Mouse (Mus musculus) thymus, postnatal 36 days (tissue): ENCODE measurements around the gene Pacrg.
A peak's percentile ranks its signal among the peaks of the same experiment; 100 is the strongest.

Source experiments
- DNase-seq, 2 experiments: peaks; one replicate each; pipeline ENCODE4 v3.0.0; 2022; ENCODE audit warnings: mixed read lengths in 2 of 2

Pacrg gene

GRCm38 (mm10) chr17:10840148-10840707, at the start of gene Pacrg, which contains the start of gene Prkn:
Pacrg (minus strand) TSS chr17:10840311.
Prkn (plus strand) TSS chr17:10840384.
- peak; percentile 95 to 97 for DNase-seq

DNA sequence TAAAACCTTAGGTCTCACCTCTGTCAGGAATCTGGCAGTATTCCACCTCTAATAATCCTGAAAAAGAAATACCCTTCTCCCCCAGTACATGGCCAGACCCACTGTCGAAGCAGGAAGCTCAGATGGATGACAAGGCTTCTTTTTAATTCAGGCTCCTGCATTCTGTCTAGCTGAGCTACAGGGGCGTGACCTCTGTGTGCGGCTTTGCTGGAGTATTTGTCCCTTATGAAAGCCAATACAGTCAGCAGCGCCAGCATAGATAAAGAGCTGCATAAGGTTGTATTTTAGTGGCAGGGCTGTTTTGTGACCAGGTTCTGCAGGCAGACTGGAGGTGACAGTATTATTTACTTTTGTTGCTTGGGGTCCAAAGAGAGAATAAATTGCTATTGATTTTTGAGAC, 47.8 kb upstream of the Pacrg start:
- no peak for DNase-seq

DNA sequence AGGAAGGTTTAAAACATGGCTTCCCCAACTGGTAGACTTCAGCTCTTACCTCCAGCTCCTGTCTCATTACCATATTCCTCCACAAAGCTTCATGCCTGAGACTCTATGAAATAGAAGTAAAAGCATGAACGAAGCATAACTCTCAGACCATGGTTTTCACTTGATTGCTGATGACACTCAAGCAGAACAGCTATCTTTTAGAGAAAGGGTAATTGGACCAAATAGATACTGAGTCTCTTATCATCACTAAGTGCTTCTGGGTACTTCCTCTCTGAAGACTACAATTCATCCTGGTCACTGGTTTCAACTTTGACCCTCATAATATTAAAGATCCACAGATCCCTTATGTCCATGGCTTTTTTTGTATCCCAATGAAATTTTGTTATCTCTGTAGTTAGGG, 42.1 kb upstream of the Pacrg start:
- DNase-seq: no peak

GRCm38 (mm10) chr17:10878986-10879385, 38.9 kb upstream of the Pacrg start:
- no peak for DNase-seq

- DNase-seq: no peak
Observed at GRCm38 (mm10) chr17:10874208-10875187, 34.4 kb upstream of the Pacrg start.

DNA sequence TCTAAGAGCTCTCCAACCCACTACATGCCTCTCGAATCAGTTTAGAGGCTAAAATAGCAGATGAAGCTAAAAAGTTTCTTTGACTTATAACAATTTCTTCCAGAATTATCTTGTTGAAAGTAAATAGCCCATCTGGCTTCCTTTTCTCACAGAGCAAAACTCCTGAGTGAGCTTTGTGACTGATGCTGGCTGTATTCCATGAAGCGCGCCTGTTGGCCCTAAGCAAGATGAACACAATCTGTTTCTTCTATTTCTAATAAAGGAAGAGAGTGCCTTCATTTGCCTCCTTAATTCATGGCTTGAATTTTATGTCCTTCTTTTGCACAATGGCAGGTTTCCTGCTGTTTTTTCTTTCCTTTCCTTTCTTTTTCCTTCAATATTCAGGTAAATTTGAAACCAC, 14.1 kb upstream of the Pacrg start:
- DNase-seq: no peak

GRCm38 (mm10) chr17:10840731-10841201, 655 bp upstream of the Pacrg start:
- DNase-seq: no peak

GRCm38 (mm10) chr17:10818971-10819370, 21.1 kb downstream of the Pacrg start:
- no peak for DNase-seq

- no peak for DNase-seq
Observed at GRCm38 (mm10) chr17:10808571-10808970, 31.5 kb downstream of the Pacrg start.

DNA sequence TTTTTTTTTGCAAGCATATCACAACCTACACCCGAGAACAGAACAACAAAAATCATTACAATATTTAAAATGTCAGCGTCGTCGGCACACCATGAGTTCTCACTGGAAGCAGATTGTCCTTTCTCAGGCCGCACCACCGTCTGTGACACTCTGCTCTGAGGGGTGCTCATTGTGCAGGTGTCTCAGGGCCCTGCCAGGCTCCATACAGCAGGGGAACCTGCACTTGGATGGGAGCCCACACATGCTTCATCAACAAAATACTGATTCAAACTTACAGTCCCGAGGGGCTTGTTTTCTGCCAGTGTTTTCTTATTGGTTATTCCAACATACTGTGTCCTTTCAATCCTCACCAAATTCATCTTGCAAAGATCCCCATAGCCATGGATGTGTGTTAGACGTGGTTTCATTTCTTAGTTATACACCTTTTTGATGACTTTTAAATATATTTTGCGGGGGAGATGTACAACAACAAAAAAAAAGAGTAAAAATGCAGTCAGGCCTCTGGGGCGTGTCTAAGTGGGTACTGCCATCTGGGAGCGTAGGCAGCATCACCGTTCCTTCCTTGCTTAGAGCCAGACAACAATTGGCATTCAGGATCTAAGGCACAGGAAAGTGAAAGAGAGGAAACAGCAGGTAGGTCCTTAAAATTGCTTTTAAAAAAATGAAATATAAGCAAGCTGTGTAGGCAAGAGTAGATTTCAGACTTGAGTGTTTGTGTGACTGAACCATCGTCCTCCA, 32.7 kb downstream of the Pacrg start:
- no peak for DNase-seq

DNA sequence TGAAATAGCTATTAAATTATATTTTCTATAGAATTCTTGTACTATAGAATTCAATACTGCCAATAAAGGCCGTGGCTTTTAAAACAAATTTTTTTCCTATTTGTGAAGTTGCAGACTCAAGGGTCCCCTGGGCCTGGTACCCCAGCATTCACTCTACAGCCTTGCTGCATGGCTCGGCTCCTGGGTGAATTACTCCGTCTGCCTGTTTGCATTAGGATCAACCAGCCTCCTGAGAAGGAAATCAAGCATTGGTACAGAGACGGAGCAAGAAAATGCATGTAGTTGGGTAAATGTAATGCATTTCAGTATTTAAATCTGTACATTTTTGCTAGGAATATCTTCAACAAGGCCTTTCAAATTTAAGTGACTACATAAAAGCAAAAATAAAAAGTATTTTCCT, 33.4 kb downstream of the Pacrg start:
- DNase-seq: no peak

GRCm38 (mm10) chr17:10791661-10792060, 48.5 kb downstream of the Pacrg start:
- DNase-seq: no peak

GRCm38 (mm10) chr17:10784401-10784920, 55.6 kb downstream of the Pacrg start:
- DNase-seq: no peak

DNA sequence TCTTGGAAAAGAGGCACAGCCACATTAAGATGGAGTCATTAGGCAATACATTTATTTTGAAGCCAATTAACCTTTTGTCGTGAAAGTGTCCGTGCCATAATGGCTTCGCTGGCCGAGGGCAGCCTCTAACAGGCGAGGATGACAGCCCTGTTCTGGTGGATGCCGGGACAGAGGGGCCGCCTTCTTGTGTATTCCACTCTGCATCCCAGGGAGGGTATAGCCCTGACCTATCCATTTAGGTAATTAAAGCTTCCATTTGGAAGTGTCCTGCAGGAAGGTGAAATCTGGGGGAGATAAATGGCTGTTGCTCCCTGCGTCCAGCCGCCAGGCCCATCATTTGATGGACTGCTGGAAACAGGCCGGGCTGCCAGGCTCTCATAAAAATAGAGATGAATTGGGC, 63.6 kb downstream of the Pacrg start:
- no peak for DNase-seq

- no peak for DNase-seq
Observed at GRCm38 (mm10) chr17:10774468-10774867, 65.6 kb downstream of the Pacrg start.

- DNase-seq: no peak
Observed at GRCm38 (mm10) chr17:10772207-10772606, 67.9 kb downstream of the Pacrg start.

- DNase-seq: no peak
Observed at GRCm38 (mm10) chr17:10769873-10770272, 70.2 kb downstream of the Pacrg start.

DNA sequence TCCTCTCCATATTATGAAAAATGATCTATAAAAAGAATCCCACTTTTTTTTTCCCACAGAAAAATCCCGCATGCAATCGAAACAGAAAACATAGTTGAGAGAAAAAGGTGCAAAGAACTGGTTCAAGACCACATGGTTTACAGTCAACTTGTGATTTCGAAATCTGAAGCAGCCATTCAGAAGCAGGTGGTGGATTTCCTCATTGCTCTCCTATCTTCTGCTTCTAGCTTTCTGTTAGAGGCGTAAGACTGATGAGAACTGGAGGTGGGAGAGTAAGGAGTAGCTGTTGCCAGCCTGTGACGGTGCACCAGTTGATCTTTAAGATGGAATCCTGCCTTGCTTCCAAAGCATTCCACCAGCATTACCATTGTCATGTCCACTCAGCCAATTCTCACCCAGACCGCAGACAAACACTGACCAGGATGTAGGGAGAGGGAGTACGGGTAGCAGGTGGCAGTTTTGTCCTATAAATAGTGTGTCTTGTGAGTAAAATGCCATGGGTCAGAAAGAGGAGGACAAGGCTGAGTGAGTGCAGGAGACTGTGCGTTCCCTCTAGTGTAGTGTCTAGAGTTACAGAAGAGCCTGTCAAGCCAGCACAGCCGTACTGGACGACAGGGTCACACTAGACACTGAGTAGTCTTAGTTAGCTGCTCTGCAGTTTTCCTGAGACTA, 73.2 kb downstream of the Pacrg start:
- no peak for DNase-seq

DNA sequence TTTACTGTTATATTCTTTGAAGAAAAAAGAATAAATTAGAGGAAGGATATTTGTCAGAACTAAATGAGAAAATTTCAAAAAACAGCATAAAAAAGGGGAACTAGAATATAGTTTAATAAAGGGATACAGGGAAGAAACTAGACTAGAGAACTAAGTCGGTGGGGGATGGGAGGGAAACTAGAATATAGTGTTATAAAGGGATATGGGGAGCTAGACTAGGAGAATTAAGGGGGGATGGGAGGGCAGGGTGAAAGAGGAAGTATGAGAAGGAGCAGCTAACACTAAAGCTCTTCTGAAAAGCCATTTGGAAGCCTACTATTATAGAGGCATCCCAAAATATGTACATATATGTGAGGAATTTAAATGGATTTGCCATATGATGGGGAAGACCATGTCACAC, 75.8 kb downstream of the Pacrg start:
- DNase-seq: no peak

DNA sequence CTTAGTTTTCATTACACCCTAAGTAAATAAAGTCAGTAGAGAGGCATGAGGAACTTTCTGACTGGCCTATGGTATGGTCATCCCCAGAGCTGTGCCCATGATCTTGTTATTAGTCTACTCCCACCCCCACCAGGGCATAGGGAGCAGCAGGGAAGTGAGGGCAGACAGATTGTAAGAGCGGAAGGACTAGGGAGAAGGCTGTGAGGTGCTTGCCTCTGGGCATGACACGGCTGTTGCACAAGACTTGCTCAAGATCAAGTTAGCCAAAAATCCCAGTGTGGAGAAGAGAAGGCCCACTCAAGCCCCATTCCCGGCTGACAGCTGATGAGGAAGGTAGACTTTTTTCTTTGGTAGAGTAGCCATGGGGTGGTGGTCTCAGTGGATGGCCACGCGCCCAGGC, 82.7 kb downstream of the Pacrg start:
- no peak for DNase-seq

DNA sequence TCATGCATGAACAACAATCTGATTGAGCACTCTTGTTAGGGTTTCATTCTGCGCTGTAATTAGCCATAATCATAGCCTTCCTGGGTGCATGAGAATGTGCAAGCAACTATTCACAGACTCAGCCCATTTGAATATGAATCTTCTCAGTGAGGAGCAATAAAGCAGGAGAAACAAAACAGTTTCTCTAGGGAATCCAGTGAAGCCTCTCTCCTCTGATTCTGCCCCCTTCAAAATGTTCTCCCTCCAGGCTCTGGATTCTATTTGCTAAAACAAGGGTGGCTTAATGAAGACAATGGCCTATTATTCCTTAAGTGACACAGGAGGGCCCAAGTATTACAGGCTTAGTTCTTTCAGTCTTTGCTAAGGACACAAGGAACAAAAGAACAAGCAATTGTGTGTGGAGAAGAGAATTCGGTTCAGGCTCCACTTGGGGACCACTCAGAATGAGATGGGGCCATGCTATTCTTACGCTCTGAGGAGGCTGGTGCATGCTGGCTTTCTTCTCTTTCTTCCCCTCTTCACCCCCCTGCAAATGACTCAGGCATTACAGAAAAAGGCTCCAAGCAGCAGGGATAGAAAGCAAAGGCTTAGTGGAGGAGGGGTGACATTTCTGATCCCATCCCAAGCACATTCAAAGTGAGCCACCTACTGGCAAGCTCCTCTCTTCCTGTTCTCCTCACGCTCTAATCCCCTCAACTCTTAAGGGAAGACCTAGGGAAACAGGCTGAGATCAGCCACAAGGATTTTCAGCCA, 95.2 kb downstream of the Pacrg start:
- DNase-seq: no peak

DNA sequence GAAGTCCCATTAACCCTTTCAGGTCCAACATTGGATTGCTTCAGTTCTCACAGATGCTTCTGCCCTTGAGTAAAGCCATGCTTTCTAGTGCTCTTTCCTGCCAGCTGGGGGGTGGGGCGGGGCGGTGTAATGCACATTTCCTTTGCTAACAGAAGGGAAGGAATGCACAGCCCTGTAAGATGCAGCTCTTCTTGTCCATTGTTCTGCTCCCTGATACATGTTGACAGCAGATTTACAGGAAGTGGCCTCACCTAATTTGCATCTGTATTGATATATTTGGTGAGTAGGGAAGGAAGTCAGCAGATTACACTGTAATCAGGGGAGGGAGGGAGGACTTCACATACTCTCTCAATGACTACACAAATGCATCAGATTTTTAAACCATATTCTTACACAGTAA, 100.0 kb downstream of the Pacrg start:
- no peak for DNase-seq
